Mouse (Mus musculus) forebrain, embryonic 12.5 days (tissue): ENCODE measurements around the gene Gpr88. TPM values are rescaled to one million over a fixed set of nuclear protein-coding genes. Genes with fewer than 3 reads are reported as not detected.

Experiments
- ATAC-seq: fragments of 200-750 bp; cut with Nextera tagmentation; 2 replicates; pipeline ENCODE4 v1.8.0; 2017; ENCODE audit warnings: moderate TSS enrichment; ENCODE audit not compliant: low FRiP score
- H3K27ac ChIP-seq: fragments of 300-500 bp; sonication (generic); 2 replicates; pipeline ENCODE4 v1.5.1; 2016; ENCODE audit warnings: mild to moderate bottlenecking
- H3K27me3 ChIP-seq: fragments of 300-500 bp; sonication (generic); 2 replicates; pipeline ENCODE4 v1.6.1; 2016; ENCODE audit warnings: mild to moderate bottlenecking
- H3K36me3 ChIP-seq: fragments of 300-500 bp; sonication (generic); replicated peaks from 2 replicates; pipeline ENCODE4 v1.6.1; 2016; ENCODE audit warnings: mild to moderate bottlenecking
- H3K4me1 ChIP-seq: fragments of 300-500 bp; sonication (generic); 2 replicates; pipeline ENCODE4 v1.6.1; 2016
- H3K4me2 ChIP-seq: fragments of 300-500 bp; sonication (generic); 2 replicates; pipeline ENCODE4 v1.6.1; 2016; ENCODE audit warnings: mild to moderate bottlenecking, moderate library complexity
- H3K4me3 ChIP-seq: fragments of 300-500 bp; sonication (generic); replicated peaks from 2 replicates; pipeline ENCODE4 v1.5.1; 2016; ENCODE audit warnings: mild to moderate bottlenecking
- H3K9ac ChIP-seq: fragments of 300-500 bp; sonication (generic); 2 replicates; pipeline ENCODE4 v1.6.1; 2016; ENCODE audit warnings: mild to moderate bottlenecking
- H3K9me3 ChIP-seq: fragments of 300-500 bp; sonication (generic); 2 replicates; pipeline ENCODE4 v1.6.1; 2016
- WGBS: fragments of 180-500 bp; shearing (Covaris S2); methylation state at CpG from one replicate; pipeline ENCODE4 v1.1.7; 2016; 5-methylcytosine and 5-hydroxymethylcytosine counted together
- polyA plus RNA-seq: library from polyadenylated mRNA; unstranded; fragments of >200 nt; fragmentation: Nextera tagmentation; extraction: Ambion mirVana; gene quantifications from 2 replicates; pipeline ENCODE4 v1.2.1, GENCODE M21; 2016

The Gpr88 gene
- polyA plus RNA-seq, 1 experiment from 2014 or later: 1.5 TPM

DNA sequence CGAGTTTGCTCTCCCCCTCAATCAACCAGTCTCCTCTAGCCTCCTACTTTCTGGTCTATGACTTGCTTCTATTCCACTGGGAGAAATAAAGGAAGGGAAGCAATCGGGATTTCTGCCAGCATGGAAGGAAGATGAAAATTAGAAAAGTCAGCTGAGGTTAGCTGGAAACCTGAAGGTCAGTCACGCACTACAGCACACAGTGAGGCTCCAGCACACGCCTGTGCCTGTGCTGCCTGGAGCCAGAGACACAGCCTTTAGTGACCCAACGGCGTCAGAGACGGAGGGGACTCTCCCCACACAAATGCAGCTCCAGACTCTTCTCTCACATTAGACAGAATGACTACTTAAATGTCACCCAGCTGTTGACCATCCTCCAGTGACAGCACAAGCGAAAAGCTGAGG, 42.6 kb downstream of the Gpr88 start:
- no peaks in the 10 kb centered on the region for H3K27me3 ChIP-seq
- H3K4me2 ChIP-seq: no peak overlapping the region
- no peak for ATAC-seq
- WGBS: 79% methylated on average over 8 of the region's 8 CpGs
- H3K9ac ChIP-seq: no peak overlapping the region
- H3K4me1 ChIP-seq: no peaks in the 10 kb centered on the region
- no peaks in the 10 kb centered on the region for H3K9me3 ChIP-seq
- H3K36me3 ChIP-seq: no peaks in the 10 kb centered on the region
- H3K27ac ChIP-seq: no peak overlapping the region
- no peak overlapping the region for H3K4me3 ChIP-seq

DNA sequence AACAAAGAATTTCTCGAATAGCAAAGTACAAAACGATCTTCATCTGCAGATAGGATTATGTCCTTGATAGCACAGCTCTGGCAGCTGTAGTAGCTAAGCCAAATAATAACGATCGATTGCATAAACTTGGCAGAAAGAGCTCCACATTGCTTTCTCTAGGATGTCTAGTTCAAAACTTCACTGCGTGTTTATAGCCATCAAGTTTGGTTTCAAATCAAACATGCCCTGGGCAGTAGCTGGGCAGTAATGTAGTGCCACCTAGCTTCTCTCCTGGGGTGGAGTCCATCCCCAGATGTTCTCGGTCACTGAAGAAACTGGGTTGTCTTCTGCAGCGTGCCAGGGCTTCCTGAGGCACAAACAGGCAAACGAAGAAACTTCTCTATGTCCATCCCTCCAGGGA, 44.1 kb downstream of the Gpr88 start:
- Histone ChIP-seq H3K27me3 (no peaks in the 10 kb centered on the region), H3K4me1 (no peaks in the 10 kb centered on the region), H3K9me3 (no peaks in the 10 kb centered on the region), H3K4me2 (no peak overlapping the region), H3K4me3 (no peak overlapping the region), H3K27ac (no peak overlapping the region), H3K9ac (no peak overlapping the region), H3K36me3 (no peaks in the 10 kb centered on the region)
- ATAC-seq: no peak
- 86% methylated on average over 8 of the region's 8 CpGs for WGBS

- 82% methylated on average over 8 of the region's 8 CpGs for WGBS
- no peaks in the 10 kb centered on the region for H3K27me3 ChIP-seq
- no peak overlapping the region for H3K9ac ChIP-seq
- H3K36me3 ChIP-seq: no peaks in the 10 kb centered on the region
- H3K4me1 ChIP-seq: no peaks in the 10 kb centered on the region
- H3K27ac ChIP-seq: no peak overlapping the region
- H3K4me2 ChIP-seq: no peak overlapping the region
- no peak overlapping the region for H3K4me3 ChIP-seq
- H3K9me3 ChIP-seq: no peaks in the 10 kb centered on the region
- ATAC-seq: no peak
Observed at GRCm38 (mm10) chr3:116206306-116206834, 46.9 kb downstream of the Gpr88 start.

GRCm38 (mm10) chr3:116205346-116206219, 47.7 kb downstream of the Gpr88 start:
- no peak for ATAC-seq
- H3K27me3 ChIP-seq: no peaks in the 10 kb centered on the region

GRCm38 (mm10) chr3:116204643-116205042, 48.7 kb downstream of the Gpr88 start:
- Histone ChIP-seq H3K9ac (no peak overlapping the region), H3K9me3 (no peaks in the 10 kb centered on the region), H3K36me3 (no peaks in the 10 kb centered on the region), H3K27me3 (no peaks in the 10 kb centered on the region), H3K27ac (no peak overlapping the region), H3K4me3 (no peak overlapping the region), H3K4me2 (no peak overlapping the region), H3K4me1 (no peaks in the 10 kb centered on the region)
- 87% methylated on average over 9 of the region's 9 CpGs for WGBS
- ATAC-seq: no peak

More at GRCm38 (mm10) chr3:116205346-116206219, 47.7 kb downstream of the Gpr88 start:
- H3K9ac ChIP-seq: no peak overlapping the region
- 85% methylated on average over 13 of the region's 13 CpGs for WGBS
- no peaks in the 10 kb centered on the region for H3K4me1 ChIP-seq
- H3K27ac ChIP-seq: no peak overlapping the region
- no peak overlapping the region for H3K4me2 ChIP-seq
- no peak overlapping the region for H3K4me3 ChIP-seq
- H3K36me3 ChIP-seq: no peaks in the 10 kb centered on the region
- H3K9me3 ChIP-seq: no peaks in the 10 kb centered on the region

- H3K4me3 ChIP-seq: no peak overlapping the region
- no peaks in the 10 kb centered on the region for H3K36me3 ChIP-seq
- no peaks in the 10 kb centered on the region for H3K9me3 ChIP-seq
- WGBS: 76% methylated on average over 3 of the region's 3 CpGs
- no peaks in the 10 kb centered on the region for H3K4me1 ChIP-seq
- no peak overlapping the region for H3K27ac ChIP-seq
- ATAC-seq: no peak
- no peaks in the 10 kb centered on the region for H3K27me3 ChIP-seq
- no peak overlapping the region for H3K4me2 ChIP-seq
- H3K9ac ChIP-seq: no peak overlapping the region
Observed at GRCm38 (mm10) chr3:116203942-116204341, 49.4 kb downstream of the Gpr88 start.

DNA sequence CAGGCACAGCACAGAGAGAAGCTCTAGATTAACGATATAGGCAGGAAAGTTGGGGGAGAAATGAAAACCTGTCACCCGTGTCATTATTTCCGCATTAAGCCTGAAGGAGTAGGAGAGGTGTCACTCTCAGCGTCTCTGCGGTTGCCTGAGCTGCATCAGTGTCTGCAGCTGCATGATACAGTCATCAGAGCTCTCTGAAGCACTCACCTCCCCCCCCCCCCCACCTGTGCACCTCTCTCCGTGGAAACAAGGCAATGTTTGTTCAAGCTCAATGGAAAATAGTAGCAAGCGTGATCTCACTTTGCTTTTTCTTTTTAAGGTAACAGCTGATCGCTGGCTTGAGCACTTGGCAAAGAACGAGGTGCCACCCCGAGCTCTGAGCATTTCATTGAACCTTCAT, 53.2 kb downstream of the Gpr88 start:
- H3K27ac ChIP-seq: no peak overlapping the region
- H3K36me3 ChIP-seq: no peaks in the 10 kb centered on the region
- no peak for ATAC-seq
- no peak overlapping the region for H3K4me2 ChIP-seq
- H3K4me1 ChIP-seq: no peaks in the 10 kb centered on the region
- no peak overlapping the region for H3K9ac ChIP-seq
- H3K27me3 ChIP-seq: no peaks in the 10 kb centered on the region
- H3K9me3 ChIP-seq: no peaks in the 10 kb centered on the region
- no peak overlapping the region for H3K4me3 ChIP-seq
- WGBS: 72% methylated on average over 10 of the region's 10 CpGs

Other genes starting within 250 kb of the Gpr88 start
- 20.3 and 24.2 TPM in 2 replicates for gene Slc30a7, start 246.1 kb downstream of the Gpr88 start, polyA plus RNA-seq
- 22.0 and 22.4 TPM in 2 replicates for gene Extl2, start 246.0 kb downstream of the Gpr88 start, polyA plus RNA-seq
- gene Vcam1, start 123.8 kb downstream of the Gpr88 start, polyA plus RNA-seq: 37.2 and 38.3 TPM in 2 replicates
- gene Cdc14a, start 170.5 kb upstream of the Gpr88 start, polyA plus RNA-seq: 21.6 and 23.2 TPM in 2 replicates